In the genomic region with DNA sequence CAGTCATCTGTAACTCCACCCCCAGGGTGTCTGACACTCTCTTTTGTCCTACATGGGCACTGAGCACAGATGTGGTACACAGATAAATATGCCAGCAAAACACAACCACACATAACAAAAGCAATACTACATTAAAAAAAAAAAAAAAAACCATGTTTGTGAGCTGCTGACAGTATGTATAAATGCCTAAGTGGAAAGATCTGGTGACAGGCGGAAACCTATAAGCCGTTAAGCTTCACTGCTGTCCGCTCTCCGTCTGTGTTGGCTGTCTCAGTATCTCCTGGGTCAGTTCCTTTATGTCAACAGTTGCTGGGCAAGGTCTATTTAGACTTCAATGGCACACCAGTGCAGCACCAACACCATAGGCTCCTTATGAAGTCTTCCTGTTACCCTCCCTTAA, we compare ENCODE assay signal across 11 mouse cellular contexts.
"Had no signal": no experiment of that assay in that cellular context is flagged by ENCODE, and none has a peak within 500 bp of the region (broad histone marks: within the 10 kb centered on the region; RNA-seq: fewer than 3 reads in every experiment).

No protein-coding gene starts in this region.

- H3K36me3 ChIP-seq: liver, embryonic 15.5 days; midbrain, embryonic 13.5 days had no signal

- ATAC-seq: lung, postnatal 0 days; midbrain, embryonic 13.5 days had no signal

- H3K9ac ChIP-seq: liver, embryonic 15.5 days; midbrain, embryonic 13.5 days had no signal

- DNase-seq: kidney, adult 11 months; kidney, postnatal 10 days; left cerebral cortex, postnatal 4 days; liver; lung, adult 2 months; lung, postnatal 36 days; thymus, postnatal 4 days had no signal

- H3K4me1 ChIP-seq: liver, embryonic 15.5 days had no signal

- H3K4me3 ChIP-seq: liver, embryonic 15.5 days; midbrain, embryonic 13.5 days had no signal

- H3K4me2 ChIP-seq: liver, embryonic 15.5 days; midbrain, embryonic 13.5 days had no signal

- H3K27me3 ChIP-seq: liver, embryonic 15.5 days; midbrain, embryonic 13.5 days had no signal

- H3K9me3 ChIP-seq: liver, embryonic 15.5 days; midbrain, embryonic 13.5 days had no signal

- H3K27ac ChIP-seq: liver, embryonic 15.5 days; midbrain, embryonic 13.5 days; stomach, postnatal 0 days had no signal
